Mouse (Mus musculus) neural tube, embryonic 12.5 days (tissue): Measurements from ENCODE around the gene Pax3. TPM values are rescaled to one million over a fixed set of nuclear protein-coding genes. Genes with fewer than 3 reads are reported as not detected.

Source experiments
- ATAC-seq: fragments of 200-750 bp; cut with Nextera tagmentation; 2 replicates; pipeline ENCODE4 v1.8.0; 2017; ENCODE audit warnings: low read depth, mild to moderate bottlenecking, moderate TSS enrichment, moderate library complexity; ENCODE audit not compliant: low FRiP score
- H3K27ac ChIP-seq: fragments of 300-500 bp; sonication (generic); 2 replicates; pipeline ENCODE4 v1.5.1; 2016
- H3K27me3 ChIP-seq: fragments of 300-500 bp; sonication (generic); replicated peaks from 2 replicates; pipeline ENCODE4 v1.6.1; 2016; ENCODE audit warnings: mild to moderate bottlenecking
- H3K36me3 ChIP-seq: fragments of 300-500 bp; sonication (generic); 2 replicates; pipeline ENCODE4 v1.6.1; 2016; ENCODE audit warnings: mild to moderate bottlenecking
- H3K4me1 ChIP-seq: fragments of 300-500 bp; sonication (generic); 2 replicates; pipeline ENCODE4 v1.6.1; 2016
- H3K4me2 ChIP-seq: fragments of 300-500 bp; sonication (generic); replicated peaks from 2 replicates; pipeline ENCODE4 v1.6.1; 2016; ENCODE audit warnings: mild to moderate bottlenecking
- H3K4me3 ChIP-seq: fragments of 300-500 bp; sonication (generic); 2 replicates; pipeline ENCODE4 v1.5.1; 2016
- H3K9ac ChIP-seq: fragments of 300-500 bp; sonication (generic); 2 replicates; pipeline ENCODE4 v1.6.1; 2016; ENCODE audit warnings: mild to moderate bottlenecking
- H3K9me3 ChIP-seq: fragments of 300-500 bp; sonication (generic); 2 replicates; pipeline ENCODE4 v1.6.1; 2016; ENCODE audit warnings: mild to moderate bottlenecking
- WGBS: fragments of 180-500 bp; shearing (Covaris S2); methylation state at CpG from one replicate; pipeline ENCODE4 v1.1.7; 2016; 5-methylcytosine and 5-hydroxymethylcytosine counted together
- polyA plus RNA-seq: library from polyadenylated mRNA; unstranded; fragments of >200 nt; fragmentation: Nextera tagmentation; extraction: Ambion mirVana; gene quantifications from 2 replicates; pipeline ENCODE4 v1.2.1, GENCODE M21; 2016

Gene Pax3
- polyA plus RNA-seq, 1 experiment from 2014 or later = 45.4 TPM

DNA sequence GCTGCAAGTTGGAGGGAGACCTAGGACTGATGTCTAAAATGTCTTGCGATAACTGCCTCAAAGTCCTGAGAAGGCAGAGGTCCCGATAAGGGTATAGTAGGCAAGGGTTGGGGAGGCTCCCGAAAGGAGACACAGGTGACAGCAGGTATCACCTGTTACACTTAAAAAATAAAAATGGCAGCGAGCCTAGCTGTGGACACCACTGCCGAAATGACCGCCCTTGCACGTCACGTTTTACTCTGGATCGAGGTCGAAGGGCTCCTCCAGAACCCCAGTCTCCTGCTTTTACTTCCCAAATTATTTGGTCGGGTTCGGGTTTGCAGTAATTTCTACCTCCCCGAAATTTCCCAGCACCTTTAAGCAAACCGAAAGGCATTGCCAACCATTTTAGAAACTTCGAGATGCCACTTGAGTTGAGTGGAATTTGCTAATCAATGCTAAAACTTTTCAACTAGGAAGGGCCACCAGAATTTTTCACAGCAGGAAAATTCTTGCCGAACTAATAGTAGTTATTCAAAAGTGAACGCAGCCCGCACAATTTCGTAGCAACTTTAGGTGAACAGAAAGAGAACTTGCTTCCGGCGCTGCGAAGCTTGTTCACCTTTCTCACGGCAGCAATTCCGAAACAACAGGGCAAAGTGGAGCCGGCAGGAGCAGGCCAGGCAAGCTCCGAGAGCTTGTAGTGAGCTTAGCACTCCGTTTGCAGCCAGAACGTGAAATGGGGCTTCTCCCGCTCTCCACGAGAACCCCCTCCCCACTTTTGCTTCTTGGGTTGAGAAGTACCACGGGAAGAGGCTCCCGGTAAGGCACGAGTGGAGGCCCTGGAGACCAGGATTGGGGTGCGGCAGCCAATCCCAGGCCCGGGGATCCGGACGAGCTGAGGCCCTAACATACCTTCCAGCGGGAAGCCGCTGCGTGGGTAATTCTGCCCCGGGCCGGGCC, 892 bp downstream of the Pax3 start:
- Histone ChIP-seq H3K27ac (peak overlapping the region; percentile 76), H3K27me3 (peaks cover 70% of the 10 kb centered on the region), H3K4me3 (peak overlapping the region; percentile 59), H3K36me3 (no peaks in the 10 kb centered on the region), H3K9ac (peak overlapping the region; percentile 73), H3K9me3 (no peaks in the 10 kb centered on the region), H3K4me1 (peaks cover 24% of the 10 kb centered on the region), H3K4me2 (peak overlapping the region; percentile 81)
- peak; percentile 3; the same call in 1 of the 2 replicates for ATAC-seq
- under 1% methylated on average over 42 of the region's 42 CpGs for WGBS

DNA sequence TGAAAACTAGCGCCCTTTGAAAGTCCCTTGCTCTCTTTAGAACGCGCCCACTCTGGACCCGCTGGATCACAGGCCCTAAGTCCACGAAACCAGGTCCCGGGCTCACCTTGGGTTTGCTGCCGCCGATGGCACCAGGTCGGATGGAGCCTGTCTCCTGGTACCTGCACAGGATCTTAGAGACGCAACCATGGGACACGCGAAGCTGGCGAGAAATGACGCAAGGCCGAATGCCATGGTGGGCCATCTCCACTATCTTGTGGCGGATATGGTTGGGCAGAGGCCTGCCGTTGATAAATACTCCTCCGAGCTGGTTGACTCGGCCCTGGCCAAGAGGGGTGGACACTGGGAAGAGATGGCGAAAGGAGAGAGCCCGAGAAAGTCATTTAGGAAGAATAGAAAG, 1.8 kb downstream of the Pax3 start:
- under 1% methylated on average over 21 of the region's 21 CpGs for WGBS
- Histone ChIP-seq H3K4me2 (peak overlapping the region; percentile 81), H3K36me3 (no peaks in the 10 kb centered on the region), H3K27ac (no peak overlapping the region), H3K9me3 (no peaks in the 10 kb centered on the region), H3K4me1 (peaks cover 31% of the 10 kb centered on the region), H3K4me3 (peak overlapping the region; percentile 59), H3K27me3 (peaks cover 72% of the 10 kb centered on the region), H3K9ac (peak overlapping the region; percentile 73)
- no peak for ATAC-seq

DNA sequence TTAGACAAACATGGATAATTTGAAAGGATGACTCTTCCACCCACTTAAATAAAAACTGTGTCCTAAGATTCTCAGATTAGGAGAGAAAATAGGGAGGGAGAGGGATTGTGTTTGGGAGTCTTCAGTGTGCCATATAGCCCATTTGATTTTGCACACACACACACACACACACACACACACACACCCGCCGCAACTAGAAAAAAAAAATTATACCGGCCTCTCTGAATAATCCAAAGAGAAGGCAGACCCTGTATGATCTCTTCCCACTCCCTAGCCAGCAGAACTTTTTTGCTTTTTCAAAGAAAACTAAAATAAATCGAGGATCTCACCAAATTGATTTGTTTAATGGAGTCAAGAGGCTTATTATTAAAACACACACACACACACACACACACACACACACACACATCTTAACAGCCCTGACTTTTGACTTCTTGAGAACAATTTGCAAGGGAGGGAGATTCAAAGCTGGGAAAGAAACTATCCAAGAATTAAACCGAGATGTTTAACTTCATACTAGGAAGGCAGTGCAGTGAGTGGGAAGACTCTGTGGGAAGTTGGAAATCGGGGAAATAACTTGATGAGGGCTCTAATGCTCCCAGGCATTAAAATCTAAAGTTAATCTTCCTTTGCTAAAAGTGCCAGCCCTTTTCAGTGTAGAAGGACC, 2.4 kb downstream of the Pax3 start:
- no peak overlapping the region for H3K27ac ChIP-seq
- 4% methylated on average over 6 of the region's 6 CpGs for WGBS
- no peak for ATAC-seq
- H3K36me3 ChIP-seq = no peaks in the 10 kb centered on the region
- peak overlapping the region; percentile 73 for H3K9ac ChIP-seq
- peaks cover 72% of the 10 kb centered on the region for H3K27me3 ChIP-seq
- peaks cover 36% of the 10 kb centered on the region for H3K4me1 ChIP-seq
- peak overlapping the region; percentile 59 for H3K4me3 ChIP-seq
- peak overlapping the region; percentile 81 for H3K4me2 ChIP-seq
- no peaks in the 10 kb centered on the region for H3K9me3 ChIP-seq

DNA sequence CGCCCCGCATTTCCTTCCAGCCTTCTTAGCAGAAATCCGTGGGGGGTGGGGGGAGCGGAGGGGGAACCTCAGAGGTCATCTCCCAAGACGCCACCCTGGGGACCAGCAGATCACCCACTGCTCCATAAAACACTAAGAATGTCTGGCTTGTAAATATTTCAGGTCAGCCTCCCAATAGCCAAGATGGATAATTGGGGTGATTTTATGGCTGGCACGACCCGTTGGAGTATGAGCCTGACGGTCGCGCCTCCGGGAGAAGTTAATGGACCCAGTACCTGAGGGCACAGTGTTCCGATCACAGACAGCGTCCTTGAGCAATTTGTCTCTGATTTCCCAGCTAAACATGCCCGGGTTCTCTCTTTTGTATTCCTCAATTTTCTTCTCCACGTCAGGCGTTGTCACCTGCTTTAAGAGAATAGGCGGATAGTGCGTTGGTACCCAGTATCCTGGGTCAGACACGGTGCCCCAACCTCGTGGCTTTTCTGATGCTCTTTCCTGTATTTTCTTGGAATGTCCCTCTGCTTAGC, 3.4 kb downstream of the Pax3 start:
- WGBS = 1% methylated on average over 20 of the region's 20 CpGs
- Histone ChIP-seq H3K4me3 (peak overlapping the region; percentile 59), H3K27me3 (peaks cover 69% of the 10 kb centered on the region)

DNA sequence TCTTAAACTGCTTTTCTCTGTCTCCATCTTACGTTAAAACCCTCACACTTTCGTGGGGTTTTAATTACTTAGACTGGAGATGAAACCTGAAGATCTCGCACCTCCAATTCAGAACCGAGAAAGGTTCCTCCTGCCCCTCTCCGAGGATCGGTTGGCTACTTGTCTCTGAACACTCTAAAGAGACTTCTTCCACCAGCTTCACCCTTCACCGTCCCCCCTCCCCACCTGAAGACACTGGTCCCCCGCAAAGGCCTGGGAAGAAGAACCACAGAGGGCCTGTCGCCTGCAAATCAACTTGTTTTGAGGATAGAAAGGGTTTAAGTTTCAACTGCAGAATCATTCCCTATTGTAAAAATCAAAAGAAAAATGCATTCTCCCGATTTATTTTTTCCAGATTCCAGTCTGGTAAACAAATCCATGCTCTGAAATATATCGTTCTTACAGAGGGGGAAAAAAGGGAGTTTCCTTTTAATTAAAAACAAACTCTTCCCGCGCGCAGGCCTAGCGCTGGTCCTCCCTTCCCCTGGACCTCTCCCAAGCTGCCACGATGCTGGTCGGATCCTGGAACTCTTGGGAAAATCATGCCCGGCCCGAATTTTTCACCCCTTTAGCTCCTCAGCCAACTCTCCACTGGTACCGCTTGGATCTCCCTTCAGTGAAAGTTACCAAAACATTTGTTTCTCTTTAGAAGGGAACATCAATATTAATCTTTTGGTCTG, 4.0 kb downstream of the Pax3 start:
- peaks cover 63% of the 10 kb centered on the region for H3K27me3 ChIP-seq
- H3K27ac ChIP-seq = peak overlapping the region; percentile 86; the same call in 1 of the 2 replicates
- peak overlapping the region; percentile 59 for H3K4me3 ChIP-seq
- WGBS = 1% methylated on average over 20 of the region's 20 CpGs
- H3K9me3 ChIP-seq = no peaks in the 10 kb centered on the region
- peak overlapping the region; percentile 73 for H3K9ac ChIP-seq
- no peaks in the 10 kb centered on the region for H3K36me3 ChIP-seq
- peaks cover 25% of the 10 kb centered on the region for H3K4me1 ChIP-seq
- H3K4me2 ChIP-seq = peak overlapping the region; percentile 81
- no peak for ATAC-seq

More for the DNA sequence above, 3.4 kb downstream of the Pax3 start:
- H3K4me1 ChIP-seq = peaks cover 29% of the 10 kb centered on the region
- H3K36me3 ChIP-seq = no peaks in the 10 kb centered on the region
- H3K9me3 ChIP-seq = no peaks in the 10 kb centered on the region
- peak overlapping the region; percentile 73 for H3K9ac ChIP-seq
- ATAC-seq = no peak
- peak overlapping the region; percentile 2; the same call in 1 of the 2 replicates for H3K27ac ChIP-seq
- peak overlapping the region; percentile 81 for H3K4me2 ChIP-seq

DNA sequence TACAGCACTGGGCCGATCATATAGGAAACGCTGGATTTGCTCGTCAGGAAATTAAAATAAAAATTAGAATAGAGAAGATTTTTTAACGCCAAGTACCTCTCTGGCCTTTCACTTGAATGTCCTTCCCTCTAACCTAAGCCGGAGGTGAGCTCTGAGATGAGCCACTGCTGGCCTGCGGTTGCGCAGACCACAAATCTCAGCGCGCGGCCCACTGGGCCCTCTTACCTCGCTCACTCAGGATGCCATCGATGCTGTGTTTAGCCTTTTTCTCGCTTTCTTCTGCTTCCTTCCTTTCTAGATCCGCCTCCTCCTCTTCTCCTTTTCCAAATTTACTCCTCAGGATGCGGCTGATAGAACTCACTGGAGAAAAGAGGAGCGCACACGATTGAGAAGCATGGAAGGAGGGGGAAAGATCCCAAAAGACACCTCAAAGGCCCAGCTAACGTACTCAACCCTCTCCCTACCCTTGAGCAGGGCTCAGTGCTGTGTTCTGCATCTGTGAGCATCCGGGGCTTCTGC, 4.7 kb downstream of the Pax3 start:
- no peak for ATAC-seq
- Histone ChIP-seq H3K27ac (peak overlapping the region; percentile 86), H3K4me1 (peaks cover 21% of the 10 kb centered on the region), H3K4me2 (peak overlapping the region; percentile 81), H3K36me3 (no peaks in the 10 kb centered on the region), H3K9me3 (no peaks in the 10 kb centered on the region), H3K9ac (peak overlapping the region; percentile 73), H3K27me3 (peaks cover 57% of the 10 kb centered on the region), H3K4me3 (peak overlapping the region; percentile 59)
- WGBS = 6% methylated on average over 19 of the region's 19 CpGs

DNA sequence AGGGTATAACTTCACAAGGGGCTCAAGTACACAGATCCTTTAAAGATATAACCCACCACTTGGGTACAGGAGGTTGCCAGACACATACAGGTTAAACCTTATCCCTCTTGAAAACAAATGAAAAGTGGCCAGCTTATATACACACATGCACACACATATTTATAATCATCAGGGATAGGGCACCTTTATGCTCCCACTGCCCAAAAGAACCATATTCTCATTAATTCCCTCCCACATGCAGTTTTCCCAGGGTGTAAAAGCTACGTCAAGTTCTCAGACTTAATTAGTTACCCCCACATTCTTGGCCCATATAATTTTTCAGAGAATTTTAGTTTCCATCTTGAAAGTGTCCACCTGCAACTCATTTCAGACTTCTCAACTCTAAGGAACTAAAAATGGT, 5.2 kb downstream of the Pax3 start:
- peaks cover 26% of the 10 kb centered on the region for H3K4me1 ChIP-seq
- H3K27ac ChIP-seq = peak overlapping the region; percentile 86; the same call in 1 of the 2 replicates
- 35% methylated on average over 1 of the region's 1 CpGs for WGBS
- H3K4me2 ChIP-seq = peak overlapping the region; percentile 81
- peak overlapping the region; percentile 59 for H3K4me3 ChIP-seq
- H3K9me3 ChIP-seq = no peaks in the 10 kb centered on the region
- H3K27me3 ChIP-seq = peaks cover 52% of the 10 kb centered on the region
- ATAC-seq = no peak
- no peaks in the 10 kb centered on the region for H3K36me3 ChIP-seq
- H3K9ac ChIP-seq = peak overlapping the region; percentile 73

DNA sequence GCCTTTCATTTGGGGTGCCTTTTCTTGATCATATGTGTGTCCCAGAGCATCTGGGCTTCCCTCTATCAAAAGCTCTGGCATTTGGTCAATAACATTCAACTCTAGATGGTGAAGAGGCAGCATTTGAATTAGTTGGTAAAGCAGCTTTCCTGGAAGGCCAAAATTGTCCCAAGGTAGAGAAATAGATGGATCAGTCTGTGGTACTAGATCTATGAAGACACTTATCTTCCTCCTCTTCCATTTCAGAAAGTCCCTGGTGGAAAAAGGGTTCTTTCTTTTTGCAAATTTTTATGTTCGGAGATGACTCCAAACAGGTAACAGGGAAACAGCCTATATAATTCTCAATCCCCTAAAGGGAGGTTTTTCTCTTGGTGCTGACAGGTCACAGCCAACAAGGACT, 5.6 kb downstream of the Pax3 start:
- Histone ChIP-seq H3K9me3 (no peaks in the 10 kb centered on the region), H3K4me3 (peak overlapping the region; percentile 59), H3K36me3 (no peaks in the 10 kb centered on the region), H3K4me2 (peak overlapping the region; percentile 81), H3K9ac (peak overlapping the region; percentile 73), H3K27ac (peak overlapping the region; percentile 86), H3K27me3 (peaks cover 48% of the 10 kb centered on the region), H3K4me1 (peaks cover 28% of the 10 kb centered on the region)
- 52% methylated on average over 1 of the region's 1 CpGs for WGBS
- no peak for ATAC-seq

DNA sequence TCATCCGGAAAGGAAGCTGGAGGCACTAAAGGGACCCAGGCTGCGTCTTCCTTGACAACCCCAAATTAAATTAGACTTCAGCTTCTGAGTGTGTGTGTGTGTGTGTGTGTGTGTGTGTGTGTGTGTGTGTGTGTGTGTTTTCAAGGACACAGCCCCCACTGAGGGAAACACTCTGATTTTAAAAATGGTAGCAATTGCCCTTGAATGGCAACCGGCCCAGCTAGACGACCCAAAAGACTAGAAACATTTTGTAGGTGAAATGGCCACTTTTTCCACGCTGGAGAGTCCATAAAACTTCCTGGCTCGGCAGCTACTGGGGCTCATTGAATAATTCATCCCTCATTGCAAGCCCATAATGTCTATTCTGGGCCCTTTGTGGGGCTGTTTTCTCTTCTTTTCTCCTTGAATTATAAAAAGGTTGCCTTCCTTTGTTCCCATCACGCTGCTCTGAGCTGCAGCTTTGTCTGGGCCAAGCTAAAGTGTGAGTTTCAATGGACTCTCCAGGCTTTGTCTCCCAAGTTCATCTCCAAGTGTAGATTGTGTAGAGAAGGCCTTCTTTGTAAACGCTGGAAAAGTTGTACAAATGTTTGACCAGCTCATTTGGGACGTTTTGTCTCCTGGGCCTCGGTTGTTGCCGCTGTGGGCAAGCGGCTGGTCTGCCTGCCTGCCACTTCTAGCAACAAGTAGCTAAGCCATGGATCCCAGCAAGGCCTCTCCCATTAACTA, 6.4 kb downstream of the Pax3 start:
- Histone ChIP-seq H3K27me3 (peaks cover 48% of the 10 kb centered on the region), H3K4me1 (peaks cover 28% of the 10 kb centered on the region), H3K27ac (peak overlapping the region; percentile 86), H3K9me3 (no peaks in the 10 kb centered on the region), H3K4me2 (peak overlapping the region; percentile 81), H3K36me3 (no peaks in the 10 kb centered on the region), H3K4me3 (peak overlapping the region; percentile 59), H3K9ac (peak overlapping the region; percentile 73)
- under 1% methylated on average over 12 of the region's 12 CpGs for WGBS
- peak; percentile 71 for ATAC-seq

DNA sequence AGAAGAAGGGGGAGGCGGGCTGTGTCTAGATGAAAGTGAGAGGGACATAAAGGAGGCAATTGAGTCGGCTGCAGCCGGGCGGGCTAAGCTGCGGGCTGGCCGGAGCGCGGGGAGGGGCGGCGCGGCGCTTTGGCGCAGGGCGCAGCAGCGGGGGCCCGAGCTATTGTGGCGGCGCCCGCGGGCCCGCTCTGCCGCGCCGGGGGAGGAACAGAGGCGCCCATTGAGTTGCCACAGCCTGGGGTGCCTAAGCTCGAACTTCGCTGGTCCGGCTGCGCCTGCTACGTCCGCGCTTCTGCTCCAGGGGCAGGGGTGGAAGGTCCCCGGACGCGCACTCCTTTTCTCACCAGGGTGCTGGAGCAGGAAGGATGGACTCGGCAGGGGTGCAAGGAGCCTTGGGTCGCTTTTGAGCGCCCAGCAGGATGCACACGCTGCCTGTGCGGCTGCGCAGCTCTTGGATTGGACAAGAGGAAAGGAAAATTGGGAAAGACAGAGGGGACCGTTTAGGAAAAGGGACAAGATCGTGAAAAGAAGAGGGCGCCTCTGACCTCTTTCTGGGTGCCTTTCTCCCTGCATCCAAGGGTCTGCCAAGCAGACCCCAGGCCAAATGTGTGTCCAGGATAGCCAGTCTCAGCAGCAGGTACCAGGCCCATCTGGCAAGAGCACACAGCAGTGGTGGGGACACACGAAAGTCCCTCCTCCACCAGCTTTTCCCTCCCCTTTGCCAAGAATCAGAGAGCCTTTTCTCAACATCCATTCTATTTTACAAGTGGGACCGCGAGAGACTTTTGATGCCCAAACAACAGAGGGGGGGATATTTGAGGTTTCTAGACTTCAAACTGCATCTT, 7.2 kb downstream of the Pax3 start:
- Histone ChIP-seq H3K9ac (peak overlapping the region; percentile 73), H3K36me3 (no peaks in the 10 kb centered on the region), H3K9me3 (no peaks in the 10 kb centered on the region), H3K27ac (peak overlapping the region; percentile 86), H3K4me1 (peaks cover 31% of the 10 kb centered on the region), H3K4me3 (peak overlapping the region; percentile 44), H3K27me3 (peaks cover 49% of the 10 kb centered on the region), H3K4me2 (peak overlapping the region; percentile 81)
- under 1% methylated on average over 47 of the region's 47 CpGs for WGBS
- ATAC-seq = peak; percentile 59
